Mouse (Mus musculus): ENCODE data around the gene Zc3h13.

Gene Zc3h13

GRCm38 (mm10) chr14:75328062-75328461 is 43.9 kb downstream of the Zc3h13 start:
- 65% methylated on average over 8 of the region's 8 CpGs for WGBS

GRCm38 (mm10) chr14:75330621-75331020 is 46.4 kb downstream of the Zc3h13 start:
- 92% methylated on average over 6 of the region's 6 CpGs for WGBS

- 96% methylated on average over 4 of the region's 4 CpGs for WGBS
These were observed 50.1 kb downstream of the Zc3h13 start for GRCm38 (mm10) chr14:75334321-75334720.

GRCm38 (mm10) chr14:75337884-75338283 is 53.7 kb downstream of the Zc3h13 start:
- 97% methylated on average over 2 of the region's 2 CpGs for WGBS

GRCm38 (mm10) chr14:75346041-75346440 is 61.9 kb downstream of the Zc3h13 start:
- 69% methylated on average over 5 of the region's 5 CpGs for WGBS

GRCm38 (mm10) chr14:75351626-75352025 is 67.5 kb downstream of the Zc3h13 start:
- WGBS, result 57% methylated on average over 4 of the region's 4 CpGs

- 64% methylated on average over 6 of the region's 6 CpGs for WGBS
These were observed 79.1 kb downstream of the Zc3h13 start for GRCm38 (mm10) chr14:75363316-75363715.

GRCm38 (mm10) chr14:75365301-75366035 is 81.3 kb downstream of the Zc3h13 start:
- WGBS, result 81% methylated on average over 9 of the region's 9 CpGs

GRCm38 (mm10) chr14:75366741-75367140 is 82.6 kb downstream of the Zc3h13 start:
- 49% methylated on average over 11 of the region's 11 CpGs for WGBS

GRCm38 (mm10) chr14:75367503-75367902 is 83.3 kb downstream of the Zc3h13 start:
- WGBS, result 81% methylated on average over 3 of the region's 3 CpGs

GRCm38 (mm10) chr14:75369880-75370279 is 85.7 kb downstream of the Zc3h13 start:
- WGBS, result 45% methylated on average over 5 of the region's 5 CpGs

- WGBS, result 36% methylated on average over 11 of the region's 11 CpGs
These were observed 90.9 kb downstream of the Zc3h13 start for GRCm38 (mm10) chr14:75375006-75375598.

- WGBS, result 46% methylated on average over 2 of the region's 2 CpGs
These were observed 92.1 kb downstream of the Zc3h13 start for GRCm38 (mm10) chr14:75376256-75376655.

GRCm38 (mm10) chr14:75377612-75378011 is 93.4 kb downstream of the Zc3h13 start:
- 69% methylated on average over 7 of the region's 7 CpGs for WGBS

All from cerebral cortex, adult 2 months (tissue).